Mouse (Mus musculus): ENCODE measurements around the gene Cebpb.
"Not testable (repeated sequence)": the region's sequence is repeated elsewhere in the genome, so short reads cannot be mapped to it uniquely, and the experiment has no call there.

Gene Cebpb

GRCm38 (mm10) chr2:167688498-167689451, at the start of gene Cebpb:
Gene Cebpb, plus strand, starts transcription at chr2:167688915.
- peak; percentile 88 for DNase-seq

GRCm38 (mm10) chr2:167640279-167640678, 48.4 kb upstream of the Cebpb start:
- DNase-seq = peak; percentile 61

GRCm38 (mm10) chr2:167641337-167641736, 47.4 kb upstream of the Cebpb start:
- DNase-seq = peak; percentile 76

DNA sequence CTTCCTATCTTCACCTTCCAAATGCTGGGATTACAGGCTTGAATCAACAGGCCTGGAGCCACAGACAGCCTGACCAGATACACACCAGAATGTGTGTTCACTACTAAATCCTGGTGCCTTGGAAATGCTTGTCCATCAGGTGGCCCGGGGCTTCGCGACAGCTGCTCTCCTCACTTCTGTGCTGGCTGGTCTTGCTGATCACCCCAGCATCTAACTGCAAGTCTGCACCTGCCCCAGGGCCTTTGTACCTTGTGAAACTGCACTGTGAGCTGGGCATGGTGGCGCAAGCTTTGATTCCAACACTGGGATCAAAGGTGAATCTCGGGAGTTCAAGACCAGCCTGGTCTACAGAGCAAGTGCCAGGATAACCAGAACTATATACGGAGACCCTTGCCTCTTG, 46.6 kb upstream of the Cebpb start:
- no peak for DNase-seq

DNA sequence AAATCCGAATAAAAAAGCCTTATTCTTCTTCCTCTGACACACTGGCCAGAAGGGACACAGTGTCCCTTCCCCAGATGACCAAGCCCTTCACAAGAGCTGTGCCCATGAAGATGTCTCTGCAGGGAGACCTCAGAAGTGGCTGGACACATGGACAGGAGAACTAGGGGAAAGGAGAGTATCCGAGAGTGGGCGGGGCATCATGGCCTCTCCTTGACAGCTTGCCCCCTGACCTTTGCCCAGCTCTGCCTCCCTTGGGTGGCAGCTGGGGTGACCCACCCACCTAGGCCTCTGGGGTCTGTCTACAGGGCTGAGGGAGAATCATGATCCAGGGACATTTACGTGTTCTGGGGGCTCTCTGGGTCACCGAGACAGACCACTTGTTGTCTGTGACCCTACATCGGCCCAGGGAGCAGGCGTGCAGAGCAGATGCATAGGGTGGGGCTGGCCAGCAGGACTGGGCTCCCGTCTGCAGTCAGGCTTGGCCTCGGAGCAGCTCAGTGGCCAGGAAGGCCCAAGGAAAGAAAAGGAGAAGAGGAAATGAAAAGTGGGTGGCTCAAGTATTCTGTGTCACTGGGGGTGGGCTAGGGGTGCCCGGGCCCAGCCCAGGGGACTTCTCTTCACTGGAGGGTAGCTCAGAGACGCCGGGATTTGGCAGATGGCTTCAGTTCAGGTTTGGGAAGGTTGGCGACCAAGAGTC, 45.2 kb upstream of the Cebpb start:
- DNase-seq = not testable (repeated sequence)

GRCm38 (mm10) chr2:167646411-167646810, 42.3 kb upstream of the Cebpb start:
- DNase-seq = no peak

- peak; percentile 72 for DNase-seq
These were observed 39.3 kb upstream of the Cebpb start for GRCm38 (mm10) chr2:167649290-167650032.

GRCm38 (mm10) chr2:167651622-167652021, 37.1 kb upstream of the Cebpb start:
- DNase-seq = no peak

GRCm38 (mm10) chr2:167652694-167653093, 36.0 kb upstream of the Cebpb start:
- no peak for DNase-seq

DNA sequence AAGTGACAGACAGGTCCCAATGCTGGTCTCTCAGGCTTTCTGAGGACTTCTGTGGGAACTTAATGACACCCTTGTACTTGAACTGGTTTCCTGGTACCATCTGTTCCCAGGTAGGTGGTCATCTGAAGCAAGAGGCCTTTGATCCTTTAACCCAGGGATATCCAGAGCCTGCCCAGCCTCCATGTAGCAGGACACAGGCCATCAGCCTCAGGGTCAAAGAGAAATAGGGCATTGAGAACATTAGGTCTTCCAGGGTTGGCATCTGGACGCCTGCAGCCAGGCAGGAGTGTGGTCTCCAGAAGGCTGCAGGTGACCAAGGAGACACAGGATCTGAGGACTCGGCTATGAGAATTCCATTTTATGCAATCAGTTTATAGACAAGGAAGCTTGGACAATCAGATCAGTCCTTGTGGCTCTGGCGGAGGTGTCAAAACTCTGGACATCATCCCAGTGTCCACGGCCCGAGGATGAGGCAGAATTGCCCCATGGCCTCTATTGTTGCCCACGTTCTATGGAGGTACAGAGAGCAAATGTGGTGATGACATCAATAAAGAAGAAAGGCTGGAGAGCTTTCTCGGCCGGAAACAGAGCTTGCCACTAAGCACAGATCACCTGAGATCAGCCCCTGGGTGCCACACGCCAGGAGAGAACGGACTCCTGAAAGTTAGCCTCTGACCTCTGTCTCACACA, 33.7 kb upstream of the Cebpb start:
- DNase-seq = no peak

DNA sequence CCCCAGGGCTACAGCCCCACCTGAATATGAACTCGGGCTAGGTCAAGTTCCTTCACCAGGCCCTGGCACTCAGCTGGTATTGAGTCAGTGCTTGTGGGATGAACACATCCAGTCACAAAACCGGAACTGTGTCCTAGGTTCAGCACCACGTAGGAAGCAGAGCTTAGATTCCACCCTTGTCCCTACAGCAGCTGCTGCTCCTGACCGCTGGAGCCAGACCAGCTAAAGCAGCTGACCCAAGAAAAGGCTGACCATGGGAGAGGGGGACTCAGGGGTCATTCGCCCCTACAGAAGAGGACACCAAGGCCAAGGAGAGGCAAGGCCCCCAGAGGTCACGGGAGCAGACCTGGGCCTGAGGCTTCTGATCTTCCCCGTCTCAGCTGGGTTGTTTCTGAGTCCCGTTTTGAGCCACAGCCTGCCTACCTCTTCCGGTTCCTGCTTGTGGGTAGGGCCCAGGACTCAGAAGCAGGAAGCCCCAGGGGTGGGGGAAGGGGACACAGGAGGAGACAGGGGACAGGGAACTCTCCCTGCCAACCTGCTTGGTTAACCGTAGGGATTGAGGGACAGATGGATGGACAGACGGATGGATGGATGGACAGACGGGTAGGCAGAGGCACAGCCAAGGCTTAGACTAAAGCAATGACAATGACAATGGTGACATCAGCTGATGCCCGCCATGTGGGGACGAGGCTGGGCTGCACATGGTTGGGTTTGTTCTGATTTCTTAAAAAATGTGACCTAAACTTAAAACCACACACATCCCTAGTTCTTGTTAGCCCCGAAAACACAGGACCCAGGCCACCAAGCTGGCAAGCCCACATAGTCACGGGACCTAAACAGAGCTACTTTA, 31.9 kb upstream of the Cebpb start:
- DNase-seq = peak; percentile 80

- no peak for DNase-seq
These were observed 30.7 kb upstream of the Cebpb start for GRCm38 (mm10) chr2:167657973-167658372.

DNA sequence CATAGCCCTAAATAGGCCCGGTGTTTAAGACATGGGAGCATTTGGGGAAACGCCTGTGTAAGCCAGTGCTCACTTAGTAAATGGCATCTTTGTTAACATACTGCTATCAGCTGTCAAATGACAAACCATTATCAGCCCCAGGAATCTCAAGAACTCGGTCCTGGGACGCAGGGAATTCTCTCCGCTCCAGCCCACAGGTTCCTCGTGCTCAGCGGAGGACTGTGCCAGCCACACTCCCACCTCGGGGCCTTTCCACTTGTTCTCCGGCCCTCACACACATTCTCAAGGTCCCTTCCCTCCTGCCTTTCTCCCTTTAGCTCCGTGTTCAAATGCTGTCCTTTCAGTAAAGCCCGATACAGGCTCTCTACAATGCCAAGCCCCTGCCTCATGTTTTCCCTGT, 30.0 kb upstream of the Cebpb start:
- no peak for DNase-seq

DNA sequence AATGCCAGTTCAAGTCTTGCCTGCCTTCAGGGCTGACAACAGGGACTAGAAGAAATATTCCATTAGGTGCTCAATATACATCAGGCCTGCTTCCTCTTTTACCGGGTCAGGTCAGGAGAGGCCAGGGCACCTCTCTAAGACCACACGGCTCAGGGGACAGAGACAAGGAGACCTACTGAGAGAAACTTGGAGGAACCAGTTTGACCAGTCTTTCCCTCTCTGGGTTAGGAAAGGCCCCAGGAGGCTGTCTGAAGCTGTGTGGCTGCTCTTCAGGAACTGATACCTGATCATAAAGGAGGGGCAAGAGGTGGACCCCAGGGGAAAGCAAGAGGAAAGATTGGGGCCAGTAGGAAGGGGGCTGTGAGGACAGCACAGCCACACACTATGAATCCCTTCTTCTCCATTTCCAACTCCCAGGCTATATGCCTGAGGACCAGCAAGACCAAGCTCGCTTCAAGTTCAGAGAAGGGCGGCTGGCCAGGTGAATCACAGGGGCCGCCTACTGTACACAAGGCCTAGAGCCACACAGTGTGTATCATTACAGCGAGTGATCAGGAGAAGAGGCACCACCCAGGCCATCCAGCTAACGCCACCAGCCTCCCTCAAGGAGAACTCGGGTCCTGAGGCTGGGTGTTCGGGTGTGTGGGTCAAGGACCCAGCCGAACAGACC, 29.4 kb upstream of the Cebpb start:
- peak; percentile 74 for DNase-seq

- peak; percentile 93 for DNase-seq
These were observed 28.7 kb upstream of the Cebpb start for GRCm38 (mm10) chr2:167659847-167660610.

DNA sequence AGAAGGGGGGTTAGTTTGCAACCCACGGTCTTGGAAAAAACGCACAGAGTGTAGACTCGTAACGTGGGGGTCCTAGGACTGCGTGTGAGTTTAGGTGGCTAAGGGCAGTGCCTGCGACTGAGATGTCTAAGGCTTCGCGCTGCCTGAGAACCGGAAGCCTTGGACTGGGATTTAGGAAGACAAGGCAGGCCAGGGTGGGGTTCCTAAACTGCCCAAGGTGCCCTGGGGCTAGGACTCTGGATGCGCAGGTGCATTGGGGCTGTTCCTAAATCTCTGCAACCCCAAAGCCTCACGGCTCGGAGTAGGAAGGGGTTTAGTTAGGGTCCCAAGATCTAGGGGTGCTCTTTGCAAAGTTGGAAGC, 28.1 kb upstream of the Cebpb start:
- DNase-seq = no peak

DNA sequence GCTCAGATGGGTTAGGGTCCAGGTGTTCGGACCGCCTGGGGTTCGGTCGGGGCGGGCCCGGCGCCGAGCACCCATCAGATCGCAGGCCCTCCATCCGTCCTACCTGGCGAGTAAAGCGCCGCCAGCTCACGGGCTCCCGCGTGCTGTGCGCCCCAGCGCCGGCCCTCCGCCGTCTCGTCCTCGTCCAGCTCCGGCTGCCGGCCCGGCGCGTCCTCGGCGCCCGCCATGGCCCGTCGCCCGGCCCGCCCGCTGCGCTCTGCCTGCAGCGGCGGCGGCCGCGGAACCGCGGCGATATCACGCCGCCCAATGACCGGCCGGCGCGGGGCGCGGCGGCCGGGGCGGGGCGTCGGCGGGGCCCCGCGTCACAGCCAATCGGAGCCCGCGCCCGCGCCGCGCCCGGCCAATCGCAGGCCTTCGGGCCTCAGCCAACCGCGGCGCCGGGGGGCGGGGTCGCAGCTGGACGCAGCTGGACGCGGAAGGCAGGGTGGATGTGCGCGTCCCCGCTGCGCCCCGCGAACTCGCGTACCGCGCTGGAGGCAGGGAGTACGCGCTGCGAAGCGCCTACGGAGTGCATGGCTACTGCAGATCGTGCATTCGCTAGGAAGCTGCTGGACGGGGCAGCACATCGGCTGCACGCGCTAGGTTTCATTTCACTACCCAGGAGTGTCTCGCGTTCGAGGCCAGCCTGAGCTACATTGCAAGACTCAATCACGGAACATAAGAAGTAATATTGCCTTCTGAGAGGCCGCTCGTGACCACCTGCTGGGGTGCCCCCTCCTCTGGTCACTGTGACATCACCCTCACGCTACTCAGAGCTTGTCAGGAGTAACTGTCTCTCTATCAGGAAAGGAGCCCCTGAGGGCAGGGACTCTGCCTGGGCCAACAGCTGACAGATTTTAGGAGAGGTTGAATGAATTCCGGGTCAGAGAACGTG, 27.2 kb upstream of the Cebpb start, which contains the start of gene Gm20431:
Gene Gm20431 (minus strand): TSS at position 227 of the 934 bp plus-strand sequence.
- DNase-seq = peak; percentile 96

DNA sequence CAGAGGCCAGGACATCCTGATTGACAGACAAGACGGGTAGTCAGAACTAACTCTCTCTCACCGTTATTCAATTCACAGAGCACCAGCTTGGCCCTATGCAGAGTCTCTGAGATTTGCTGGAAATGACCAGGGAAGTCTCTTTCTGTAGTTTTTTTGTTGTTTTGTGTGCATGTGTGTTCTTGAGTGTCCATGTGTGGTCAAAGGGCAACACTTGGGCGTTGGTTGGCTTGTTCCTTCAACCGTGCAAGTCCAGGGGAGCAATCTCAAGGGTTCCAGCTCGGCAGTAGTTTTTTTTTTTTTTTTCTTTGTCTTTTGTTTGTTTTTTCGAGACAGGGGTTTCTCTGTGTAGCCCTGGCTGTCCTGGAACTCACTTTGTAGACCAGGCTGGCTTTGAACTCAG, 26.0 kb upstream of the Cebpb start:
- DNase-seq = no peak

Measured in lung, postnatal 36 days (tissue).